Mouse (Mus musculus): ENCODE data around the gene Apol7a.

The Apol7a gene

DNA sequence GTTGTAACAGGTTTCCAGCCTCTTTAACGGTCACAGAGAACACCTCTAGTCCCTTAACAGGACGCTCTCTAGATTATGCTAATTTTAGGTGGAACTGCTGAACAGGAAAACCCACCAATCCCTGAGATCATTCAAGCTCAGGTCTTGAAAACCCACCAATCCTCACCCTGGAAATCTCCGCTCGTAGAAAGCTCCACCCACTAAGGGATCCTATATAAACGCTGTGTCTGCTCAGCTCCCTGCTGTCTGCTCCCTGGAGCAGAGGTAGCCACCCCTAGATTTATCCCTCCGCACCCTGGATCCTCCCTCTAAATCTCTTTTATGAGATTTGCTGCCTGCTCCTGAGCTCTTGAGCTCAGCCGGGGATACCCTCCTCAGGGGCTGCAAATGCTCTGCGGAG, 28.3 kb downstream of the Apol7a start:
- in situ Hi-C loops (cut with MboI) = no loop called here

DNA sequence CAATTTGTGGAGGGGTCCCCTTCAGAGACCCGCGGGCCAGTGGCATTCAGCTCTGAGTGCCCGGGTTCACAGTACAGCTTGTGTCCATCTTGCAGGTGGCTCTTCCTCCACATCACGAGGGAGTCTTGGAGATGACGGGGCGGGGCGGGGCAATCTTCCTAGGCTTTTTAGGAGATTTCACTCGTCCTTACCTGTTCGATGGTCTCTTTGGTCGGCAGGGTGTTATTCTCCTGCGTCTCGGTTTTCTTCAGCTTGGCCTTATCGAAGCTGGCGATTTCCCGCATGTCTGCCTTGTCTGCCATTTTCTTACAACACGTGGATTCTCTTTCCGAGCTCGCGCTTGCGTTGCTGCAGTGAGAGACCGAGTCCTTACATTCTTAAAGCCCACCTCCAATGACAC, 28.9 kb downstream of the Apol7a start:
- in situ Hi-C loops (cut with MboI) = no loop called here

DNA sequence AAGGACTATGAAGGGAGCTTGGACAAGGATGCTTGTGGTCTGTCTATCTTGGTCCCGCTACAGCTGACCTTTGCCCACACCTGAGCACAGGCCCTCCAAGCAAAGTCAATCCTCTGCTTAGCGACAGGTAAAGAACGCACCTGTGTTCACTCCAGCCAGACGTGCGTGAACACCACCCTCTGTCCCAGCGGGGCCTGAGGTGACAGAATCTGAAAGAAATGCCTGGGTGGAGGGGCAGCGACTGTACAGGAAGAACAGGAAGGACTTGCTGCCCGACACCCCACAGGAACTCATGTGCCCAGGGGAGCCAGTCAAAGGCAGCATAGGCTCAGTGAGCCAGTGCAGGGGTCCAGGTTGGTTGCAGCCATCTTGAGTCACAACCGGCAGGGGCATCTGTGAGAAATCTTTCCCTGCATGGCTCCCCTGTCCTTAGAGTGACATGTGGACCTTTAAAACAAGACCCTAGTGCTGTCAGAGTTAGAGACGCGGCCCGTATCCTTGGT, 30.0 kb downstream of the Apol7a start:
- in situ Hi-C loops (cut with MboI) = no loop called here

DNA sequence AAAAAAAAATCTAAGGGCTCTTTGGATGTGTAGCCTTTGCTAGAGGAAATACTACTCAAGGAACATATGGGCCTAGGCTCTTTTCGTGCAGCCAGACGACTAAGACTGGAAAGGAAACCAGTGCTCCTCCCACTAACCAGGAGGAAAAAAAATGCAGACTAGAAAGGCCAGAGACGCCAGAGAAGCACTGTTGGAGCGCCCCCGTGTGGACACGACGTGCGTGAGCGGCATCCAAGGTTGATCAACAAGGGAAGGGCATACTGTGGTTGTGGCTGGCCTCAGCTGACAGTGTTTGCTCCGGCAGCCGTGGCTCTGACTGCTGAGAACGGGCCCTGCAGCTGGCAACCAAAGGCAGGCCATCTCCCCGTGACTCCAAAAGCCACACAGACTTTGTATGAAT, 30.8 kb downstream of the Apol7a start:
- in situ Hi-C loops (cut with MboI) = no loop called here

DNA sequence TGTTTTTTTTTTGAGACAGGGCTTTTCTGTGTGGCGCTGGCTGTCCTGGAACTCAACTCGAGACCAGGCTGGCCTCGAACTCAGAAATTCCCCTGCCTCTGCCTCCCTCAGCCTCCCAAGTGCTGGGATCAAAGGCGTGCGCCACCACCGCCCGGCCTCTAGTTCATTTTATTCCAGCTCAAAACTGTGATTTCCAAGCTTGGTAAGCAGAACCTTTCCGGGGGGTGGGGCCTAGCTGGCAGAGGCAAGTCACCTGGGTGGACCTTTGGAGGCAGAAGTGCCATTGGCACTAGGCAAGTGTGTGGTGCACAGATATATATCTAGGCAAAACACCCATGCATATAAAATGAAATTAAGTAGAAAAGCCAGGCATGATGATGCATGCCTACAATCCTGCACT, 31.4 kb downstream of the Apol7a start:
- in situ Hi-C loops (cut with MboI) = no loop called here

DNA sequence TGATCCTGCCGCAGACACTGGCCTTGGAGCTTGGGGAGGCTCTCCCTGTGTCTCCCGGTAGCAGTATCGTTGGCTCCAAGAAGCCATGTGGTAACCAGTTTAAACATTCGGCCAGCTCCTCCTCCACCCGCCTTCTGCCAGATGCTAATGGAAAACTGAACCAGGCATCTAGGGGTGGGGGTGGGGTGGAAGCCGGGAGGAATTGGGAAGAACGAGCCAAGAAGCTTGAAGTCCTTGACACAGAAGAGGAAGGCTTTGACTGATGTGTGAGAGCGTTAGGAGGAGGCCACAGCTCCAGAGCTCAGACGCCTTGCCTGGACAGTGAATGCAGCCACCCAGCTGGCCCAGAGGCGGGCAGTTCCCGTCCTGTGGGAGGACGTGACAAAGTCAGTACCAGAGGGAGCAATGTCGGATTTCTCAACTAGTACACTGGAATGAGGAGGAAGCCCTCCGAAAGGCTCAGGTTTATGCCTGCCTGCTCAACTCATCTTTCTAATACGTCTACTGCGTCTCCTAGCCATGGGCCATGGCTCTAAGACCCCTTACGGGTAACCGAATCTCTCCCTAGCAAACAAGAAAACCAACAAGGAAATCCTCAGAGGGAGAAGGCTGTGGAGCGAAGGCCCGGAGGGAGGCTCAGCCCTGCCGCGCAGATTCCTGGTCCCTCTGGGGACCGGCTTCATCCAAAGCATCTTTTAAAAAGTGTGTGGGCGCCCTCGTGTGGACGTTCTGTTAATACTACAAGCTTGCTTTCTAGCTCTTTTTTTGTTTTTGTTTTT, 32.0 kb downstream of the Apol7a start:
- in situ Hi-C loops (cut with MboI) = no loop called here

DNA sequence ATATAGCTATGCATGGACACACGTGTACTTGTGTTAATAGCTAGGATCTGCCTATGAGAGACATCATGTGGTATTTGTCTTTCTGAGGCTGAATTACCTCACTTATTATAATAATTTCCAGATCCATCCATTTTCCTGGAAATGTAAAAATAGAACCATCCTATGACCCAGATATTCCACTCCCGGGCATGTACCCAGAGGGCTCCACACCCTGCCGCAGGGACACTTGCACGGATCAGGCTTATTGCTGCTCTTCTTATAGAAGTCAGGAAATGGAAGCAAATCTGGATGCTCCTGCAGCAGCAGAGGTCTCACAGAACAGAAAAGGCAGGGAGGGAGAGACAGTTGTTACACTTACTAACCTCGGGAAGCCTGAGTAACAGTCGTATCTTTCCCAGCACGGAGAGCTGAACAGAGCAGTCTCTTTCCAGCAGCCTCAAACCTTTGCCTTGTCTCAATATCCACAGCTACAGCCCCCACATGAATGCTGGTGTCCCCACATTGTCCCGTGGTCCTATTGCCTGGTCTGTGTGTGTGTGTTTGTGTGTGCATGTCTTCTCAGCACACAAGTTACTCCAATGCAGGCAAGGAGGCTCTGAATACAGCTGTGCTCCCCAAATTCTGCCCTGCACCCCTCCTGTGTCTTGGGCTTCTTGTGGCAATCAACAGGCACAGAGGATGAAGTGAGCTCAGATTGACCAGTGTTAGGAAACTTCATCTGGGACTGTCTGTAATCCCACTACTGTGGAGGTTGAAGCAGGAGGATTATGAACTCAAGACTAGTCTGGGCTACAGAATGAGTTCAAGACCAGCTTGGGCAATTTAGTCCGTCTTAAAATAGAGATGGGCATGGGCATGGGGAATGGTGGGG, 33.0 kb downstream of the Apol7a start:
- in situ Hi-C loops (cut with MboI) = no loop called here

DNA sequence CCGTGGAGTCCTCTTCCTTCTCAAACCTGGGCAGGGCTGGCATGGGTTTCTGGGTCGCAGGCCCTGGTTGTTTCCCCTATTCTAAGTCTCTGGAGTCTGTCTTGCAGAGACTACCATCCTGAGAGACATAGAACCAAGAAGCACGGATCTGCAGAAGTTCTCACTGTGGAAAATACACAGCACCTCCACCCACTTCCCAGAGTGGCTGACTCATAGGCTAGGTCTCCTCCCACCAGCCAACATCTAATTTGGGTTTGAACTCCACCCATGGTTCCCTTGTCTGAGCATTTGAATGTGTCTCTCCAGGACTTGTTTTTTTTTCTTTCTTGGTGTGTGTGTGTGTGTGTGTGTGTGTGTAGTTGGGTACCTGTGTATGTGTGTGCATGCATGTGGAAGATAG, 34.9 kb downstream of the Apol7a start:
- in situ Hi-C loops (cut with MboI) = no loop called here

DNA sequence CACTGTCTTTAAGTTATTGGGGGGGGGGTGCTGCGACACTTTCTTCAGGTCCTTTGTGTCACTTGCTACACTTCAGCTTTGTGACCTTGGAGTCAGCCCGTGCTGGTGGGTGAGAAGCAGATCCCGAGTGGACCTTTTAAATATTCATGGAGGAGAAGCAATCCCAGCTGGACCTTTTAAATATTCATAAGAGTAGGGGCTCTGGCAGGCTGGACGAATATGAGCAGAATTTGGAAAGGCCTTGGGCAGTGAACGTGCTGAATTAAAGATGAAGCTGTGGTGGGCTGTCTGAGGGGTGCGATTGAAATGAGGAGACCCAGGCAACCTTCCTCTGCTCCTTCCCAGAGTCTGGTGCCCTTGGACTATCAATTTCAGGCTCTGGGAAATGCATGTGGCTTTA, 35.3 kb downstream of the Apol7a start:
- in situ Hi-C loops (cut with MboI) = no loop called here

DNA sequence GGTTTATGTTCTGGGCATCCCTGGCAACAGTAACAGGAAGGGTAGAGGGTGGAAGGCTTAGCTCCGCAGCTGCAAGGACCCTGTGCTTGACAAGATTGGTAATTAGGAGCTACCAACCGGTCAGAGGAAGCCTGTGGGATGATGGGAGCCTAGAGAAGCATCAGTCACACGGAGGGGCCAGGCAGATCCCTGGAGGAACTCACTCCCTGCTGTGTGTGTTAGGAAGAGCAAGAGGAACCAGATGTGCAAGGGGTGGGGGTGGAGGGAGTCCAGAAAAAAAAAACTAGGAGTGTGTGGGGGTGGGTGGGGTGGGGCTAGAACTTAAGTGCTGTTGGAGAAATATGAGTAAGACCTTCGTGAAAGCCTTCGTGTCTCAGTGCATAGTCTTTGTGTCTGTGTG, 36.0 kb downstream of the Apol7a start:
- in situ Hi-C loops (cut with MboI) = no loop called here

DNA sequence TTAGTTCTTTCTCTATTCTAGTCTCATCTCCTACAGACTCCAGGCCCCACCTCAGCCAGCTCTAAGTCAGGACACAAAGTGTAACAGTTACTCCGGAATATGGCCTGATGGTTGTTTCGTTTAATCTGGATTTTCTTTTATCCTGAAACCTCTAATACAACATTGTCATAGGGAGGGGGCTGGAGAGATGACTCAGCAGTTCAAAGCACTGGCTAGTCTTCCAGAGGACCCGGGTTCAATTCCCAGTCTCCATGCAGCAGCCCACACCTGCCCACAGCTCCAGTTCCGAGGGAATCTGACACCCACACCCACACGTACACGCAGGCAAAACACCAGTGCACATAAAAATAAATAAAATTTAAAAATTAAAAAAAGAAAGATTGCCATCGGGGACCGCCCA, 39.0 kb downstream of the Apol7a start:
- in situ Hi-C loops (cut with MboI) = no loop called here

DNA sequence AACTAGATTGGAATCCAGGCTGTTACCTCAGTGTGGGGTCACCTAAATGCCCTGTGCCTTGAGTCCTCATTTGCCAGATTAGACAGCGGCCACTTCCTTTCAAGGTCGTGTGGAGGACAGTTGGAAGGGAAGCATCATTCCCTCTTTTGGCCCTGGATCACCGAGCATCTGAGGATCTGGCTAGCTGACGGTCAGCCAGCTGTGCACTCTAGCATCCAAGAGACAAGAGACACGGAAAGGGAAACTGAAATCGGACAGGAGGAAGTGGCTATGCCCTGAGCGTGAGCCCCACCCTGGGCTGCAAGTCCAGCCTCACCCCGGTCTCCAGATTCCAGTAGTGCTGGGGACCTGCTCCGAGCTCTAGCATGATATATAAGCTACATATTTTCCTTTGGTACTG, 39.4 kb downstream of the Apol7a start:
- in situ Hi-C loops (cut with MboI) = no loop called here

DNA sequence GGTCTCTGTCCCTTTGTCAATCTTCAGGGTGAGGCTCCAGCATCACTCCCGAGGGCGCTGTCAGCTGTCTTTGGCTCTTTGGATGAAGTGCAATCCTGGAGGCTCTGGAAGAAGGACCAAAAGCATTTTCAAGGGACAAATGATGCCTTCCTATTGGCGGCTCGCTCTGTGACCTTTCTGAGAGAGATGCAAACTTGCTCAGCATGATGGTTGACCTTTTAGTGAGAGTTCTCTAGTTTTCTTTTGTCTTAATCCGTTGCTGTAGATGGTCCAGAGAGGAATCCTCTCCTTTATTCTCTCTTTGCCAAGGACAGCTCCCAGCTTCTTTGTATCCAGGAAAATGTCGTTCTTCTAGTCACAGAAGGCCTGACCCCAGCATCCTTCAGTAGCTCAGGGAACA, 39.8 kb downstream of the Apol7a start:
- in situ Hi-C loops (cut with MboI) = no loop called here

DNA sequence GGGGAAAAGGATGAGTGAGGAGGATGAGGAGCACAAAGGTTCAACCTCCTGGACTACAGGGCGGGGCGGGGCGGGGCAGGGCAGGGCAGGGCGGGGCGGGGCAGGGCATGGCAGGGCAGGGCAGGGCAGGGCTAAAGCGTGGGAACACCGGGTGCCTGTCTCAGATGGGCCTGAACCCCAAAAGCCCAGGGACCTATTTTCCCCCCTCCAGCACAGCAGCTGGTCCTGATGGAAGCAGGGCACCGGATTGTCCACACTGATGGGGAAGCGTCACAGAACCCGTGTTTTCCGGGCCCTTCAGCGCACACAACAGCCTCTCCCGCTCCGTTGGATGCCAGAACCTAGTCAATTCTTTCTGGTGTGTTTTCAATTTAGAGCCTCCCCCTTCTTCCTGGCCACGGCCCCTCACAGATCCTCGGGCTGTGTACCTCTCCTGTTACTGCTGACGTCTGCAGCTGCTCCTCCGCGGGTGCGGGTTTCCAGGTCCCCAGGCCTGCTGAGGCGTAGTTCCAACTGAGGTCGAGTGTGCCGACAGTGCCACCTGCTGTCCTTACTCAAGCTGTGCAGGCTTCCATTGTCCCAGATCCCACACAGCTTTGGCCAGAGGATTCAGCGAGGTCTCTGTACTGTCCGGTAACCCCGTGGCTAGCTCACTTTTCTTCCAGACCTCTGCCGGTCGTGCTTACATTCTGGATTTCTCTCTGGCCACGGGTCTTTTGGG, 40.4 kb downstream of the Apol7a start:
- in situ Hi-C loops (cut with MboI) = no loop called here

DNA sequence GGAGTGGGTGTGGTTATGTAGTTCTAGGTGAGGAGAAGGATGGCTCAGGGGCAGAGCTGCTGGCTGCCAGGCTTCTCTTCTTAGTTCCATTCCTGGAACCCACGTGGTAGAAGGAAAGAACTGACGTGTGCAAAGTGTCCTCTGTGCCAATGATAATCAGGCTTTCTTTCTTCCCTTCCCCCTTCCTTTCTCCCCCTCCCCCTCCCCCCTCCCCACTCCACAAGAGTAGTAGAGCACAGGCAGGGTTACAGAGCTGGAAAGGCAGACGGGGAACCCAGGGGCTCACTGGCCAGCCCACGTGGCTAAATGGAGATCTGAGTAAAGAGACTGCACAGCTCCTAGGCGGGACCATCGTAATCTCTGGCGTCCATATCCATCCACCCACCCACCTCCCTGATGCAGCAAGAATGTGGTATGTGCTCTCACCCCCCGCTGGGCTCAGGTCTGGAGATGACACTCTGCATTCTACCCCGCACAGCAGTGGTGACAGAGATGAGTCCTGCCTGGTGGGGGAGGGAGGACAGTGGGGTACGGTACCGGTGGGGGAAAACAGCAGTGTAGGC, 42.6 kb downstream of the Apol7a start:
- in situ Hi-C loops (cut with MboI) = no loop called here

DNA sequence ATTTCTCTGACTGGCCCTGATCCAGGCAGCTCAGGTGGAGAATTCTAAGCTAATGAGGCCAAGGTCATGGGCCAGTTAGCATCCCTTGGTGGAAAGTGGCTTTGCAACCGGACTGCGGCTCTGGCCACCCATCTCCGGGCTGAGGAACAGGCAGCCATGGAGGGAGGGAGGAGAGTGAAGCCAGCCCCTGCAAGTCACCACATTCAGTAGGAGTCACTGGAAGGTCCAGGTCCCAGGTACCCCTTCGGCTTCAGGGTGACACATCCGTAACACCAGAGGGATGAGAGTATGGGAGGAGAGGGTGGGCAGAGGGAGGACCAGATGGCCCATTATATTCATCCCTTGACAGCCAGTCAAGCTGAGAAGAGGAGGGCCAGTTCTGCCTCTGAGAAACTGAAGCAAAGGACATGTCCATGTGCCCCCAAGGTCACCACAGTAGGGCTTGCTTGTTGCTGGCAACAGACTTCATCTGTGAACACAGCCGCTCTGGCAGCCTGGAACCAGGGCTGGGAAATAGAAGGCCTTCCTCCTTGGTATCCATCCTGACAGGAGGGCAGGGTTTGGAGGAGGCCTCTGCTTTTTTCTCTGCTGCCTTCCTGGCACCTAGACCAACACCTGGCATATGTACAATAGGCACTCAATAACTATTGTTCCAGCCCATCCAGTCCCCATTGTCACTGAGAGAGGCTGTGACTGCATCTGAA, 43.9 kb downstream of the Apol7a start:
- in situ Hi-C loops (cut with MboI) = no loop called here

DNA sequence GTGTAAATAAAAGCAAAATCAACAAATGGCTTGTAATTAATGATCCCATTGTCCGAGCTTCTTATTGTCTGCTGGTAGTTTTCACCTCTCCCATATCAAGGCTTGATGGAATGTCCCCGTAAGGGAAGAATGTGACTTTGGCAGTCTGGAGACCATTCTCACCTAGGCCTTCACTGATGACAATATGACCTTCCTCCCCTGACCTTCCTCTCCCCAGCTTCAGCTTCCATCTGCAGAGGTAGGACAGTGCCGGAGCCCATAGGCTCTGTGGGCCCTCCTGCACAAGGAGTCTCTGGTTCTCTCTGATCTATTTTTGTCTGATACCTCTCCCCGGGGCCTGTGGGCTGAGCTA, 44.4 kb downstream of the Apol7a start:
- in situ Hi-C loops (cut with MboI) = no loop called here

DNA sequence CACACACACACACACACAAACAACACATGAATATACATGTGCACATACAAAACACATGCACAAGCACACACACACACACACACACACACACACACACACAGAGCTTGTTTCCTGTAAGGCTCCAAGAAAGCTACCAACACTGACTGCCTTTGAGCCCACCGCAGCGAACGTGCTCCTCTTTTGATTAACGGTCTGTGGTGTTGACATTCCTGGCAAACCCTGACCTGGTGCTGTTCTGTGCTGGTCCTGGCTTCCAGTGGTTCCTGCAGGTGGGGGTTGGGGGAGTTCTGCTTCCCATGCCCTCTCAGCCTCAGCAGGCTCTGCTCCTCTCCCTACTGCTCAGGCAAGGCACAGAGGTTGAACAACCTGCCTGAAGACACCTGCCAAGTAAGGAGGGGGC, 45.1 kb downstream of the Apol7a start:
- in situ Hi-C loops (cut with MboI) = no loop called here

DNA sequence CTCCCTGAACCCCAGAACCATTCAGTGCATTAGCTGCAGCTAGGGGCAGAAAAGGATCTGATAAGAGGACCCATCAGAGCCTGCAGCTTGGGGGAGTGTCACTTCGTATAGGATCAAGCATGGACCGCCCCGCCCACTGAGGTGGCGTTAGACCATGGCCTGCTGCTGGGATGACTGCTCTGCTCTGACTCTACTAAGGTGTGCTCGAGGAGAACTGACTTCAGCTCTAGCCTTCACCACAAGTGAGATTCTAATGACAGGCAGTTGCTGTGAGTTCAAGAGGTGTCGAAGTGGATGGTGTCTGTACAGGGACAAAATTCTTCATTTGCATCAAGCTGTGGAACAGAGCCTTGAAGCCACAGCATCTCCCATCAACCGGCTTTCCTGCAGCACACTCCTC, 46.0 kb downstream of the Apol7a start:
- in situ Hi-C loops (cut with MboI) = no loop called here

DNA sequence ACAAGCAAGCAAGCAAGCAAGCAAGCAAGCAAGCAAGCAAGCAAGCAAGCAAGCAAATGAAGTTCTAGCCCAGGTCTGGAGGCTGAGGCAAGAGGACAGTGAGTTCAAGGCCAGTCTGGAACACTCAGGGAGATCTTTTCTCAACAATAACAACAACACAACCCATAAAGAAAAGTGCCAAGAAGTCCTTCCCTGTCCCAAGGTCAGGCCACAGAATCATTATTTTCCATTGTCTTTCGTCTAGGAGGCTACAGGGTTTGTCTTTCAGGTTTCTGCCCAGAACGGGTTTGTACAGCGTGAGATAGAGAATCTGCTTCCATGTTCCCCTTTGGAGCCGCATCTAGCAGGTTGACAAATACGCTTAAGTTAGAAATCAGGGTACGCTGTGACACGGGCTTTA, 48.8 kb downstream of the Apol7a start:
- in situ Hi-C loops (cut with MboI) = no loop called here

DNA sequence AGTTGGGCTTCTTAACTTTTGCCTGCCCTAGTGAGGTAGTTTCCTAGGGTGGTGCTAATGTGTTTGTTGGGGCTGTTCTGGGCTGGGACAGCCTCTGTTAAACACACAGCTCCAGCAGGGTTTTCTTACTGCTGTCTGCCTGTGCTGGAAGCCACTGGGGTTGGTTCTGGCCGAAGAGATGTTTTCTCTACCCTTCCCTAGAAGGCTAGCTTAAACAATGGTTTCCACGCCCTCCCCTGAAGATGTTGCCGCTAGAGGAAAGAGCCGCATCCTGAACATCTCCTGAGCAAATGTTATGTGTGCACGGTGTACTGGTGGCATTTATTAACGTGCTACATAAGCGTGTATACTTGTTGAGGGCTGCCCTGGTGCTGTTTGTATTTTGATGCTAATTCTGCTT, 50.8 kb downstream of the Apol7a start:
- in situ Hi-C loops (cut with MboI) = no loop called here
